Mouse (Mus musculus): ENCODE data around the gene Arhgap22.
A peak's percentile ranks its signal among the peaks of the same experiment; 100 is the strongest.

Gene Arhgap22

GRCm38 (mm10) chr14:33282447-33282846 lies 68.6 kb downstream of the Arhgap22 start:
- no peak for DNase-seq (ENCODE audit: low spot score in 2 of 2)

GRCm38 (mm10) chr14:33287920-33288319 lies 74.1 kb downstream of the Arhgap22 start:
- no peak for DNase-seq (ENCODE audit: low spot score in 2 of 2)

GRCm38 (mm10) chr14:33290038-33290437 lies 76.2 kb downstream of the Arhgap22 start:
- no peak for DNase-seq (ENCODE audit: low spot score in 2 of 2)

GRCm38 (mm10) chr14:33294488-33294887 lies 80.7 kb downstream of the Arhgap22 start:
- no peak for DNase-seq (ENCODE audit: low spot score in 2 of 2)

GRCm38 (mm10) chr14:33296698-33297341 lies 83.0 kb downstream of the Arhgap22 start:
- DNase-seq (ENCODE audit: low spot score in 2 of 2), result peak; percentile 39 to 40

GRCm38 (mm10) chr14:33300591-33300990 lies 86.8 kb downstream of the Arhgap22 start:
- DNase-seq (ENCODE audit: low spot score in 2 of 2), result no peak

GRCm38 (mm10) chr14:33303348-33303819 lies 89.6 kb downstream of the Arhgap22 start:
- DNase-seq (ENCODE audit: low spot score in 2 of 2), result peak; percentile 73 to 86

- DNase-seq (ENCODE audit: low spot score in 2 of 2), result no peak
Observed at GRCm38 (mm10) chr14:33305645-33306281, 91.9 kb downstream of the Arhgap22 start.

- no peak for DNase-seq (ENCODE audit: low spot score in 2 of 2)
Observed at GRCm38 (mm10) chr14:33310719-33311118, 96.9 kb downstream of the Arhgap22 start.

- DNase-seq (ENCODE audit: low spot score in 2 of 2), result no peak
Observed at GRCm38 (mm10) chr14:33312309-33312708, 98.5 kb downstream of the Arhgap22 start.

GRCm38 (mm10) chr14:33313624-33314023 lies 99.8 kb downstream of the Arhgap22 start:
- DNase-seq (ENCODE audit: low spot score in 2 of 2), result peak in 1 of 2 experiments; percentile 45

- DNase-seq (ENCODE audit: low spot score in 2 of 2), result no peak
Observed at GRCm38 (mm10) chr14:33314160-33314559, 100.3 kb downstream of the Arhgap22 start.

GRCm38 (mm10) chr14:33315111-33315510 lies 101.3 kb downstream of the Arhgap22 start:
- DNase-seq (ENCODE audit: low spot score in 2 of 2), result no peak

GRCm38 (mm10) chr14:33315771-33316170 lies 101.9 kb downstream of the Arhgap22 start:
- no peak for DNase-seq (ENCODE audit: low spot score in 2 of 2)

- no peak for DNase-seq (ENCODE audit: low spot score in 2 of 2)
Observed at GRCm38 (mm10) chr14:33317946-33318345, 104.1 kb downstream of the Arhgap22 start.

GRCm38 (mm10) chr14:33319541-33320521 lies 106.0 kb downstream of the Arhgap22 start:
- peak; percentile 46 to 59 for DNase-seq (ENCODE audit: low spot score in 2 of 2)

- no peak for DNase-seq (ENCODE audit: low spot score in 2 of 2)
Observed at GRCm38 (mm10) chr14:33320856-33321255, 107.0 kb downstream of the Arhgap22 start.

- DNase-seq (ENCODE audit: low spot score in 2 of 2), result peak; percentile 58 to 64
Observed at GRCm38 (mm10) chr14:33322661-33323088, 108.8 kb downstream of the Arhgap22 start.

- DNase-seq (ENCODE audit: low spot score in 2 of 2), result no peak
Observed at GRCm38 (mm10) chr14:33324556-33324955, 110.7 kb downstream of the Arhgap22 start.

GRCm38 (mm10) chr14:33328369-33328768 lies 114.5 kb downstream of the Arhgap22 start:
- no peak for DNase-seq (ENCODE audit: low spot score in 2 of 2)

GRCm38 (mm10) chr14:33329297-33329805 lies 115.5 kb downstream of the Arhgap22 start:
- no peak for DNase-seq (ENCODE audit: low spot score in 2 of 2)

- DNase-seq (ENCODE audit: low spot score in 2 of 2), result no peak
Observed at GRCm38 (mm10) chr14:33330986-33331385, 117.2 kb downstream of the Arhgap22 start.

Data from frontal cortex, postnatal 25 days (tissue).